Mouse (Mus musculus): ENCODE data around the gene Khsrp.
"Not testable (repeated sequence)": the region's sequence is repeated elsewhere in the genome, so short reads cannot be mapped to it uniquely, and the experiment has no call there.

DNA sequence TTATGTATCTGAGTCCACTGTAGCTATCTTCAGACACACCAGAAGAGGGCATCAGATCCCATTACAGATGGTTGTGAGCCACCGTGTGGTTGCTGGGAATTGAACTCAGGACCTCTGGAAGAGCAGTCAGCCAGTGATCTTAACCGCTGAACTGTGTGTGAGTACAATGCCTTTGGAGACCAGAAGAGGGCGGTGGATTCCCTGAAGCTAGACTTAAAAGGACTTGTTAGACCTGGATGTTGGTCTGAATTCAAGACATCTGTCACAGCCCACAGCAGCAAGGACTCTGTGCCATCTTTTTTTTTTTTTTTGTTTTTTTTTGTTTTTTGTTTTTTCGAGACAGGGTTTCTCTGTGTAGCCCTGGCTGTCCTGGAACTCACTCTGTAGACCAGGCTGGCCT, 20.4 kb upstream of the Khsrp start:
- TF ChIP-seq POLR2A, EP300 (IDR thresholded peaks at IDR 0.05; ENCODE audit: insufficient read depth, low read depth, low read length): not testable (repeated sequence)
- peak; percentile 36 for TF ChIP-seq CTCF (IDR thresholded peaks at IDR 0.05)

All from heart, adult 2 months (tissue).